Mouse (Mus musculus) right cerebral cortex, adult 18-20 months (tissue): ENCODE measurements around the gene Frmd4b.

Experiments used
- DNase-seq: peaks from one replicate; pipeline ENCODE4 v3.0.0; 2022; ENCODE audit warnings: mixed read lengths

Gene Frmd4b

DNA sequence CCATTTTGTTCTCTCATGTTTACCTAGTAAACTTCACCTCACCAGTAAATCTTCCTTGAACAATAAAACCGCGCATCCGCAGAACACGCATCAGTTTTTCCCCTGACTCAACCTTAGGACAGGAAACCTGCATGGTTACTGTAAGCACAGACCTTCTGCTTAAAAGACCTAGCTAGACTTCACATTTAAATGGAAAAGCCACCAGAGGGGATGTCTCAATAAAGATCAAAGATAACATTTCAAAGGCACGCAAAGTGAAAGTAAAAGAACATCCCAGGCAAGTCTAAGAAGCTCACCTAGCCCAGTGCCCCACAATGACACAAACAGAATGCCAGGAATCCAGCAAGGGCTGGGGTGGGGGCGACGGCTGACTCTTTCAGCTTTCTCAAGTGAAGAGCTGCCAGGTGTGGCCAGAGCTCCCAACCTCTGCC lies 306.4 kb downstream of the Frmd4b start:
- no peak for DNase-seq

DNA sequence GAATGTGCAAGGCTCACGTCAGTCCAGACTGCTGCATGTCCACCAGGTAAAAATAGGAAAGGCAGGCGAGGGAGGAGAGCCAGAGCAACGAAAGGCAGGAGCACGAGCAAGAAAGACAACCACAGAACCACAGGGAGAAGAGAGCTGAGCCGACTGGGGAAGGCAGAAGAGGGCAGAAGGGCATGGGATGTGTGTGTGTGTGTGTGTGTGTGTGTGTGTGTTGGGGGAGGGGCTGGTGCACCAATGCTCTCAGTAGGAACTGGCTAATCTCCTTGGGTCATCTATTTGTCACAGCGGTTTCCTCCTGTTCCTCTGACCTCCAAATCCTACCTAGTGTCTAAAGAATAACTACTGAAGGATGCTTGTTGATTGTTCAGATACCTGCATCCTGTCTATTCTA lies 308.2 kb downstream of the Frmd4b start:
- DNase-seq, result no peak

DNA sequence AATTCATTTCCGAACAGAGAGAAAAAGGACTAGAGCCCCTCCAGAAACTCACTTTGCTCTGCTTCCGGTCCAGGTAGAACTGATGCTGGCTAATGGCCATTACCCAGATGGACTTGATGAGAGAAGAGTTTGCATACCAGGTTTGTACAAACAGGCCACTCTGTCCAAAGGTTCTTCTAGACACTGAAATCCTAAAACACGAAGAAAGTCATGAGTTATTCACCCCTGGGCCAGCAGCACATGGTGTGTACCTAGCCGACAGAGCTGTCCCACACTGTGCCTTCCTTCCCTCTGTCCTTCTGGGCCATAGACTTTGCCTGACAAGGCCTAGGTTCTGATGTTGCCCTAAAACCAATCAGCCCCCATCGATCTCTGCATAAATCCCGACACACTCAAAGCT lies 308.8 kb downstream of the Frmd4b start:
- no peak for DNase-seq

DNA sequence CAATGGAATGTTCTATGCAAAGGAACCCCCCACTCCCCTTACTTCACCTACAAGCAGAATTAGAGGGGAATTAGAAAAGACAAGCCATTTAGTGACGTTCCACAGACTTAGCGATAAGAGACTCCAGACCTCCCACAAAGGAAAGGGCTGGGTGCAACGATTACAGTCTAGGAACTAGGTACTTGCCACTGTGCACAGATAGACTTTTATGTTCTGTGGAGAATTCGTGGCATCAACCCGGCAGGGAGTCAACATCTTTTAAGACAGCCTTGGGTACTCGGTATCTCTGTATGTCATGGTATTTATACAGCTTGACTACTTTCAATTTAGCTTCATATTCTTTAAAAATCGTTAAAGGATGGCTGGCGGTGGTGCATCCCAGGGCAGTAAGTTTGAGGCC lies 310.1 kb downstream of the Frmd4b start:
- no peak for DNase-seq

DNA sequence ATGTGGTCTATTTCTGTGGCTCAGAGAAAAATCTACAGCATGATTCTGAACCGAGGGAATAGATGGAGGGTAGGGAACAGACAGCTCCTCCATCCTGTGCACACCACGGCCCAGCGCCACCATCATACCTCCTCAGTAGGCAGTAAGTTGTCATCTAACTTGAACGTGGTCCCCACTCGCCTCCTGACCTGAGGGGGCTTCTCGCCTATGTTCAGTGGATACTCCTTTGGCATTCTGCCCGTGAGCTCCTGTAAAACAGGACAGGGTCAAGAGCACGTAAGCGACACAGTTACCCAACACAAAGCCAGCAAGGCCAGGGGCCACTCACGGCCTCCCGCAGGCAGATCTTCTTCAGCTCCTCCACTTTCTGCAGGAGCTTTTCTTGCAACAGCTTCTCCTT lies 311.0 kb downstream of the Frmd4b start:
- no peak for DNase-seq

DNA sequence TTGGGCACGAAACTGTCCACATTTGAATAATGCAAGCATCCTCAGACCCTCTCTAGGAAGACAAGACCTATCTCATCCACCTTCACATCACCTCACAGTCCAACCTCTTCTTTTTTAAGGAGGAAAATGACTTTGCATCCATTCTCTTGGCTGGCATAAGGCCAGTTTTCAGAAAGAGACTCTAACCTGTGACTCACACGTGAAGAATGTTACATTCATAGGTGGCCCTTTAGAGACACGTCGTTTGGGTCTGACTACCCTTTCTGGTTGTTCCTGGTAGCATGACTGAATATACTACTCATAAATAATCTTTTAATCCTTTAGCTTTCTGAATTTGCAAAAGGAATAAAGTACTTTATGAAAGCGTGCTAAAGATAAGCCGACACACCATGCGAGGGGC lies 311.9 kb downstream of the Frmd4b start:
- DNase-seq, result no peak

DNA sequence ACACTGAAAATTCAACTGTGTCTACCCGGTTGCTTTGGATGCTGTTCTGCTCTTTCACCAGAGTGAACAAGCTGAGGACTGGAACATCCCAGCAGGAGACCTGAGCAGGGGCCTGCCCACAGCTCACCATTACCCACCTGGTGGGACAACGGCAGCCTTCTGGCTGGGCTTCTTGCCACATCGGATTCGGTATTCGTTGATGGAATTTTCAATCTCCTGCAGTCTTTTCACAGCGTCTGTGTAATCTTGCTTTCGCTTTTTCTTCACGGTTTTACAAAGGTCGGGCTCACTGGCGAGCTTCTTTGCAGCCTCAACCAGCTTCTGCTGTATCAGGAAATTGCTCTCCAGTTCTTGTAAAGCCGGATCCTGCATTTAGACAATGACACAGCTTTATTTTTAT lies 312.3 kb downstream of the Frmd4b start:
- no peak for DNase-seq

DNA sequence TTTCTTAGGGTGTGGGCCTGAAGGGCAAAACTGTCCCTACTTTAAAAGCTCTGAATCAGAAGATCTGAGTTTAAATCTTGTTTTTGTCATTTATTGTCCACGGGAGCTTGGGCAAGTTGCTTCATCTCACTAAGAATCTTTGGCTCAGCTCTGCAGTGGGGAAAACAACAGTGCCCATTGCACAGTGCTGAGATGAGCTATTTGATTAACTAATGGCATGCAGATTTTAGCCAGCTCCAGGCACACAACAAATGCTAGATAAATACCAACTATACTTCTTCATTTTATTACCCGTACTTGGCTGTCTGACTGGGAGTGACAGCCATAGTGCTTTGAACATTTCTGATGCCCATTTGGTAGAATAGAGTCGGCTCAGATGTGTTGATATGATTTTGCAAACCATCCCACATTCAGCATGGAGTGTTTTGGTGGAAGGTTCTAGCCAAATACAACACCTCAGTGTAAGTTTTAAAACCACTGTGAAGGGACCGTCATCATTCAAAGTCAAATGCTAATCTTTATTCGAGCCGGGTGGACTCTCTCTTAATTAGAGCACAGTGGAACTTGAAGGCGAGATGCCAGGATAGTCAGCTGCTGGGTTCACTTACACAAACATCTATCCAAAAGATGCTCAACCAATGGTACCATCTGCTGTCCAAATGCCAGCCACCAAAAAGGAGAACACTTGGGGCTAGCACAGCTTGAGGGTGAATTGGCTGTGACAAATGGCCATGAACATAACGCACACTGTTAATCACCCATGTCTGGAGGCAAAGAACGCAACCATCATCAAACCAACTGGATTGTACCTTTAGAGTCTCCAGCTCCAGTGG lies 313.8 kb downstream of the Frmd4b start:
- no peak for DNase-seq

DNA sequence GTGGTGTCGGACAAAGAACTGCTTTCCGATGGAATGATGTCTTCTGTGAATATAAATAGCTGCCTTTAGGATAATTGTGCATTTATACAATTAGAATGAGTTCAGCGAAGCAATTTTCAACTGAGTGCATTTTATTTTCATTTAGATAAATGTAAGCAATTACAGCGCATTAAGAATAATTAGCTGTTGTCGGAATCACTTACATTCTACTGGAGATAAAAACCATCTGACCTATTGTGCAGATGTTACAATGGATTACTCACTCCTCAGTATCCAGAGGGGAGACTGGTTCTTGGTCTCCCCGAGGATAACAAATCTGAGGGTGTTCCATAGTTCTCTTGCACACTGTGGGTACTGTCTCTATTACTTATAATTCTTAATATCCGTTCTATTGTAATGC lies 315.0 kb downstream of the Frmd4b start:
- DNase-seq, result no peak

DNA sequence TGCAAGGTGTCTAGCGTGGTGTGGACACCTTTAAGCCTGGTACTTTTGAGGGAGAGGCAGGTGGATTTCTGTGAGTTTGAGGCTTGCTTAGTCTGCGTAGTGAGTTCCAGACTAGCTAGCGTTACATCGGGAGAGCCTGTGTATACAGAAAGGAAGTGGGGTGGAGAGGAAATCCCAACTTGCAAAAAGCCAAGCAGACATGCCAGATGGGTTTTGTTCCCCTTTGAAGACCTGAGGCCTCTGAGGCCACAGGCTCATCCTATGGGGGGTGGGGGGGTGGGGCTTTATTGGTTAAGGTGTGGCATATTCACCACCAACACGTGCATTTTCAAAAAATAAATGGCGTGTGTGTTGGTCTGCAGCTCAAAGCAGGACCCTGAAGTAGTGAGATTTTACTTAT lies 316.7 kb downstream of the Frmd4b start:
- no peak for DNase-seq

DNA sequence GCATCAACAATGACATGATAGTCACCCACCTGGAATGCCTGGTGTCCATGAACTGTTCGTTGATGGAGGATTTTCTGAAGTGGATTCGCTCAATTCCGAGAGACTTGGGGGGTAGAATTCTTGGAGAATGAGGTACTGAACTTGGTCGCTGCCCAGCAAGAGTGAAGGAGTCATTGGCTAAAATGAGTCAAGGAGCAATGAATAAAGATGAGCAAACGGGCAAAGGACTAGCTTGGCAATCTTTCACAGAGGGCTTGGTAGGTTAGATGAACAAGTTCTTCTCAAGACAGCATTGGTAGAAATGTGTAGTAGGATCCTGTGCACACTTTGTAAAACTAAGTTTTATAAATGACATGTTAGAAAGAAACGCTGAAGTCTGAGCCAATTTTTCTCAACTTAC lies 317.2 kb downstream of the Frmd4b start:
- no peak for DNase-seq

DNA sequence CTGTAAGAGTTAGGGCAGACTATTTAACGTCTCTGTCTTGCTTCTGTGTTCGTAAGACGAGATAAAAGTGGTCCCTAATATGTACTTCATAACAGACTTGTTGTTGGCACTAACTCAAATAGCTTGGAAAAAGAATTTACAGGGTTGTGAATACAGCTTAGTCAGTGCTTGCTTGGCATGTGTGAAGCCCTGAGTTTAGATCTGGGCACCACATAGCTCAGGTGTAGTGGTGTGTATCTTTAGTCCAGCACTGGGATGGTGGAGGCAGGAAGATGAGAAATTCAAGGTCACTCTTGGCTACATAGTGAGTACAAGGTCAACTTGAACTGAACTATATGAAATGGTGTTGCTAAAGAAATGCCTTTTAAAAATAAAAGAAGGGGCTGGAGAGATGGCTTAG lies 320.2 kb downstream of the Frmd4b start:
- DNase-seq, result no peak

DNA sequence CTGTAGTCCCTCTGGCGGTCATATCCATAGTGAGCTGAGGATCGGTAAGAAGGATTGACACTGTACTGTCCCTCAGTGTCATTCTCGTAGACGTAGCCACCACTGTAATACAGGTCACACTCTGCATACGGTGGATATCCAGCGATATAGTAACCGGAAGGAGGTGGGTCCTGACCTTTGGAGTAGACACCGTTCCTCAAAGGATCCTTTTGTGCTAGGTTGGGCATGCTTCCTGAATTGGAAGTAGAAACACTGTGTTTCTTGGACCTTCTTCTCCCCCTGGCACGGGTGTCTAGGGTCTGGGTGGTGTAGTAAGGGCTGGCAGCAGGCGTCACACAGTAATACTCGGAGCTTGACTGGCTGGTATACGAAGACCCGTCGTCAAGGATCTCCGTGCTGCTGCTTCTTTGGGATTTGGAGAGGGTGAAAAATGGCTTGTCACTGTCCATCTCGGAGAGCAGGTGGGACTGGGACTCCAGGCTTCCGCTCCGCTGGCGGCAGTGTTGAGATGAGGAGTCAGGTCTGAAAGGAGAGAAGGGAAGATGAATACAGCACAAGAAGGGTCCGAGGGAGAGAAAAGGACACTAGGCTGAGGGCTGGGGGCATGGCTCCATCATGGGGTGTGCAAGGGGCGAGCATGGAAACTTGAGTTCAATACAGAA lies 321.3 kb downstream of the Frmd4b start:
- DNase-seq, result no peak

DNA sequence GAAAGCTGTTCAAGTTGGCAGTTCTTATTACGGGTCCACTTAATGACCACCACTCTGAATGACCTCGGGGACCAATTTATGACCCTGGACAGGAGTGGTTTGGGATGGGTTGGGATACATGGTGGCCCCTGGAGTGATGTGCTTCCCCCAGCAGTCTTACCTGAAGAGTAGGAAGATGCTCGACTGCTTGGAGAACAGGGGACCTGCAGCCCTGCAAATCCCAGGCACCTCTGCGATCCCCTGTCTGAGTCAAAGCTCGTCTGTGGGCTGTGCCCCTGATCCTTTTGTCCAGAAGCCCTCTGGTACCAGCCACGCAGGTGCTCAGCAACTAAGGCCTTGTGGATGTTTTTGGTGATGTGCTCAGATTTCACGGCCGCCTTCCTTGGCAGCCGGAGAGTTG lies 321.9 kb downstream of the Frmd4b start:
- DNase-seq, result no peak

DNA sequence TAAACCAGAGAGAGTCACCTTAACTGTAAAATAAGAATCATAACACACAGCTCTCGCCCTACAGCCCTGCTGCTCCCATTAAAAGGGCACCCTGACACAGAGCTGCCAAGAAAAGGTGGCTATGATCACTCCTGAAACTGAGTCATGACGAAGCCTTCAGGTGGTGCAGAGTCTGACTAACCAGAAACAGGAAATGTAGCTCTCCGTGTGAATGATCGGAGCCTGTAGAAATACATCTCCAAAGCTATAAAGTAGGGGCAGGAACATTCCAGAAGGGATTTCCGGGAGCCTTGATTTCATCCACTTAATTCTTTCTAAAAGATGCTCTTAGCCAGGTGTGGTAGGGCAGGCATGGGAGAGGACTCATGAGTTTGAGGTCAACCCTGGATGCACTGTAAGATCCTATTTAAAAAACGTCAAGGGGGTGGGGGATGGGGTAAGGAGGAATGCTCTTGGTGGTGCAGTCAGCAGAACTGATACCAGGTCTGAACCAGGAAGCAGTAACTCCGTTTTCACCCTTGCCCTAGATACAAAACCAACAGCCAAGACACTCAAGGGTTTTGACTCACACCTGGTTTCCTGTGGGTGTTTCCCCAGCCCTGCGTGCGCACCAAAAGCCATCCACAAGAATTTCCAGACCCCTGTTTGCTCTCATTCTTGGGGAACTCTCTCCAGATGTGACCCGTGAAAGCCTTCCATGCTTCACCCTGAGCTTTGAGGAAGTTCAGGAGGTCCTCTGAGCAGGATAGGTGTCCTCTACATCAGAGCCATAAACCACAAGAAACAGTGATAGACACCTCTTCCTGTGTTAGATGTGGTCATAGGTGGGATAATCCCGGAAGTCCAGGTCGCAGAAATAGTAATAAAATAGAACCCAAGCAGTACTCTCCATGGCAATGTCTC lies 323.4 kb downstream of the Frmd4b start:
- no peak for DNase-seq

DNA sequence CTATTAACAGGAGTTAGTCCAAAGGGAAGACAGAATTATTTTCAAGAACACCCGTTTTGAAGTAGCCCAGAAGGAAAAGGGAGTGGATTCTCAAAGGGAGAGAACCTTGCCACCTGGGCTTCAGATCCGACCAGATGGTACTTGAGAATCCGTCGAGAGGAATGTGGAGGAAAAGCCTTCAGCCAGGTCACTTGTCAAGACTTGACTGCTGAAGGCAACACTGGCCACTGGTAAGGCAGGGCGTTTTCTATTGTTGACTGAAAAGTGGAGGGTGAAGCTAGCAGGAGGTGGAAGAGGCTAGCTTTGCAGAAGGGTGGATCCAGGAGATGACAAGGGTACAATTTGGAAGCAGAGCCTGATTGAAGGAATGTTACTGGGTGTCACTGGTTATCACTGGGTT lies 324.4 kb downstream of the Frmd4b start:
- no peak for DNase-seq

DNA sequence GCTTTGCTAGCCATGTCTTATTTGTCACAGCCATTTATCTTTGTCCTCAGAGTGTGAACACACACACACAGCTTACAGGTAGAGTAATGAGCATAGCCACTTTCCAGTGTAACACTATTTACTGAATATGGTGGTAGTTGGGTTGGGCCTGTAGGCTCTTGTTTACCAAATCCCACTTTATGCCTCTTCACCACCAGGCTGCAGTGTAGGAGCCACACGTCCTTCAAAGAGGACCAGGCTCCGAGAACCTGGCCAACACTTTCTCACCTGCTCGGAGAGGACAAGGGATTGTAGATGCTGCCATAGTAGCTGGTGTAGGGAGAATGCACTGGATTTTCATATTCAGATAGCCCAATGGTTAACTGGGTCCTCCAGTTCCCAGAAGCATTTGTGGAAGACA lies 325.2 kb downstream of the Frmd4b start:
- DNase-seq, result no peak

DNA sequence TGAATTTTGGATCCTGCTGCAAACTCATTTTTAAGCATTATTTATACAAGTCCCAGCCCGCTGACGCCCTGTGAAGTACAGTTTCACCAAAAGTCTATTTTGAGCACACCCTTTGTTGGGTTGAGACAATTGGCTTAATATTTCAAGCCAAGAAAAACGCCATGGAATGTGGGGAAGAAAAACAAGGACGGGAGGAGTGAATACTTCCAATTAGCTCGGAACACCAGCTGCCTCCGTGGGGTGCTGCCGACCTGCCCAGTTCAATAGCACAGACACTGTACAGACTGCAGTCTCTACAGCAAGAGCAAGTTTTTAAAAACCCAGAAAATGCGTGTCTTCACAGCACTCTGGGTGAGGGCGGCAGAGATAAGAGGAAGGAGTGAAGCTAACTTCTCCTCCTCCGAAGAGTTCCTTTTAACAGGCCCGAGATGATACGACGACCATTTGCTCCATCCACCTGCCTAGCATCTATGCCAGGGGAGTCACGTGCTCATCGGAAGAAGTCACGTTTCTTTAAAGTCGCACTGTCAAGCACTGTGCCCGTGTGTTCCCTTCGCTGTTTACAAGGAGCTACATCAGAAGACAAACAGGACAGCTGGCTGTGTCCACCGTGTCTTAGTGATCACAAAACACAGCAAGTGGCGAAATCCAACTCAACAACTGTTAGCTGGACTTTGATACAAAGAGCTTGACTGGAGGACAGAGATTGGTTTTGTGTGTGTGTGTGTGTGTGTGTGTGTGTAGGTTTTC lies 326.0 kb downstream of the Frmd4b start:
- no peak for DNase-seq

DNA sequence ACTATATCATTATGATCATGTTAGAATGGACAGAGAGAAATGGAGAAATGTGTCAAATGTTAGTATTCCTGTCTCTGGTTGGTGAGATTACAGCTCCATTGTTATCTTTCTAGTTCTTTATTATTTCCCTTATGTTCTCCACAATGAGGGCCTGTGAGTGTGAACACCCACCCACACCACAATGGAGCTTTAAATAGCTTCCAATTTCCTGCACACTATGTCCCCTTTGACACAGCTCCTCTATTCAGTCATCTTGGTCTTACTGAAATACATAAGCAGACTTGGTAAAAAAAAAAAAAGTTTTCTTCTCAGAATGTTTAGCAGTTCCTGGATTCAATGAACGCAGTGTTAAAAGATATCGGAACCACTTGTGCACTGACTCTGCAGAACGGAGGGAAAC lies 326.7 kb downstream of the Frmd4b start:
- no peak for DNase-seq

DNA sequence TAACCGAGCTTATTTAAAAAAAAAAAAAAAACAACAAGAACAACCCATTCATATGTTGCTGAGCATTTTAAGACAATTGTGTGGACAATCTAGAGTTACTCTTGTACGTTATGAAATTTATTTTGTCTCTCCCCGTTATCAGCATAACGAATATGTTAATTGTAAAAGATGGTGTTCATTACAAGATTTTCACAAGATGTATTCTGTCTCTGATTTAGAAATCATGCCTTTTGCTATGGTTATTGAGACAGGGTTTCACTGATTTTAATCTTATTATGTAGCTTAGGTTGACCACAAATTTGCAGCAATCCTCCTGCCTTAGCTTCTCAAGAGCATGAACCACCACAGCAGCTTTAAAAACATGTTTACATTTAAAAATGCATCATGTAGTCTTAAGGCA lies 327.5 kb downstream of the Frmd4b start:
- no peak for DNase-seq

DNA sequence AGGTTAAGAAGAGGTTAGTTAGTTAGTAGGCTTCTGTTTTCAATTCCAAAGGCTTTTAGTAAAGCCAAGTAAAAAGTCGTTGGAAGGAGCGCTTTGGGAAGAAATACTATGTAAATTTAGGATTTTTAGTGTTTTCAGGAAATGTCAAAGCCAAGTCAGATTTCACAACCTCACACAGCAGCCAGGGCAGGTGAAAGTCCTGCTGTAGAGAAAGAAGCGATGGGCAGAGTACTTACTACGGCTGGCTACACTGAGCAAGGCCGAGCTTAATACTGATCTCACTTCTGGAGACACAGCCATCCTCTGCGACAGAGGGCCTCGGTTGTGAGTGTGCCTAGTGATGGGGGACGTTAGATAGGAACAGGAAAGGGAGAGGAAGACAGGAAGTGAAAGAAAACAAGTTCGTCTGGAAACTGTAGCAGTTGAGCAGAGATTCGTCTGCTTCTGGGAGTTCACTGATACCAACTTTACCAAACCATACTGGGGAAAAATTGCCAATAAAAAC lies 328.0 kb downstream of the Frmd4b start:
- no peak for DNase-seq

DNA sequence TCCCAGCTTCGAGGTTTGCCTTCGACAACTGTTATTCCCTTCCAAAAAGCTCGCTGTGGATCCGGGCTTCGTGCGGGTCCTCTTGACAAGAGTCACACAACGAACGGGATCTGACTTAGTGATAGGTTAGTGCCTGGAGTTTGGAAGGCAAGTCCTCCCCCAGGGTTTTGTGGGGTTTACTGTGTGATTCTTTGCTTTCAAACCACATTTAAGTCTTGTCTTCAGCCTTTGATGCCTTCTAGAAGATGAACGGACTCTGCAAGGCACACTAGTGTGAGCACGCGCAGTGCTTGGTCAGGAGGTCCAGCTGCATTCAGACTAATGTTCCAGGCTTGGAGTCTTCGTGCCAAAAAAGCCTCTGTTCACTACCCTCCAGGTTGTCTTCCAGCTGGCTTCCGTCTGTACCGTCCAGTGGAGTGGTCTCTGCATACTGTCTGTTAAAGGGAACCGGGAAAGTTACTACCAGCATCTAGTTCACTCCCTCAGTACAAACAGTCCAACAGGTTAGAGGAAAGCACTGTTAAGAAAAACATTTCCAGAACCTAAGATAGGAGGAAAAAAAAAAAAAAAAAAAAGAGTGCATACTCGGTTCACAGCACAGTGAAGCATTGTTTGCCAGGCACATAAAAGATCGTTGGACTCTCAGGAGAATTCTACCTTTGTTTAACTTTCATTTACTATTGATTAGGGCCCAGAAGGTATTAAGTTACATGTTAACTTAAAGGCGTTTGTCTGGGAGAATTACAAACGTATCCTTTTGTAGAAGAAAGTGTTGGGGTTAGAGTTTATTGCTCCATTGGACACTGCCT lies 329.1 kb downstream of the Frmd4b start:
- no peak for DNase-seq
